Mouse (Mus musculus) hindbrain, embryonic 13.5 days (tissue): ENCODE measurements around the gene Gm45062. TPM values are rescaled to one million over a fixed set of nuclear protein-coding genes. Genes with fewer than 3 reads are reported as not detected.
A peak's percentile ranks its signal among the peaks of the same experiment; 100 is the strongest.

Experiments
- ATAC-seq: fragments of 200-750 bp; cut with Nextera tagmentation; 2 replicates; pipeline ENCODE4 v1.8.0; 2017; ENCODE audit warnings: moderate TSS enrichment; ENCODE audit not compliant: low FRiP score
- H3K27ac ChIP-seq: fragments of 300-500 bp; sonication (generic); 2 replicates; pipeline ENCODE4 v1.5.1; 2015; ENCODE audit warnings: inconsistent platforms, mild to moderate bottlenecking, moderate library complexity
- H3K27me3 ChIP-seq: fragments of 300-500 bp; sonication (generic); 2 replicates; pipeline ENCODE4 v1.6.1; 2015; ENCODE audit warnings: mild to moderate bottlenecking, inconsistent platforms
- H3K36me3 ChIP-seq: fragments of 300-500 bp; sonication (generic); 2 replicates; pipeline ENCODE4 v1.6.1; 2015; ENCODE audit warnings: mild to moderate bottlenecking, inconsistent platforms
- H3K4me1 ChIP-seq: fragments of 300-500 bp; sonication (generic); replicated peaks from 2 replicates; pipeline ENCODE4 v1.6.1; 2015; ENCODE audit warnings: inconsistent platforms
- H3K4me2 ChIP-seq: fragments of 300-500 bp; sonication (generic); 2 replicates; pipeline ENCODE4 v1.6.1; 2015; ENCODE audit warnings: inconsistent platforms, mild to moderate bottlenecking, moderate library complexity
- H3K4me3 ChIP-seq: fragments of 300-500 bp; sonication (generic); 2 replicates; pipeline ENCODE4 v1.5.1; 2015; ENCODE audit warnings: mild to moderate bottlenecking, inconsistent platforms
- H3K9ac ChIP-seq: fragments of 300-500 bp; sonication (generic); 2 replicates; pipeline ENCODE4 v1.6.1; 2015; ENCODE audit warnings: mild to moderate bottlenecking, inconsistent platforms
- H3K9me3 ChIP-seq: fragments of 300-500 bp; sonication (generic); 2 replicates; pipeline ENCODE4 v1.6.1; 2016; ENCODE audit warnings: inconsistent platforms
- WGBS: fragments of 180-500 bp; shearing (Covaris S2); methylation state at CpG from one replicate; pipeline ENCODE4 v1.1.7; 2015; 5-methylcytosine and 5-hydroxymethylcytosine counted together
- polyA plus RNA-seq: library from polyadenylated mRNA; unstranded; fragments of >200 nt; fragmentation: Nextera tagmentation; extraction: Ambion mirVana; gene quantifications from 2 replicates; pipeline ENCODE4 v1.2.1, GENCODE M21; 2015

The Gm45062 gene
- polyA plus RNA-seq, result 13.1 and 15.0 TPM in 2 replicates

- peak within 1 kb of the TSS; percentile 85 for H3K4me2 ChIP-seq
- H3K36me3 ChIP-seq, result peaks cover 9% of the 10 kb centered on the region; the same call in 1 of the 2 replicates
- no peaks in the 10 kb centered on the region for H3K27me3 ChIP-seq
- ATAC-seq, result peak; percentile 100
- peak within 1 kb of the TSS; percentile 89 for H3K27ac ChIP-seq
- H3K9me3 ChIP-seq, result no peaks in the 10 kb centered on the region
- peaks cover 22% of the 10 kb centered on the region for H3K4me1 ChIP-seq
- peak within 1 kb of the TSS; percentile 76 for H3K4me3 ChIP-seq
- peak within 1 kb of the TSS; percentile 87 for H3K9ac ChIP-seq
- under 1% methylated on average over 64 of the region's 64 CpGs for WGBS
Measured at GRCm38 (mm10) chr6:8259004-8259666, at the start of gene Gm45062, which contains the start of the genes Rpa3 and Umad1. Gene Gm45062 (plus strand): TSS chr6:8259450. Gene Rpa3 (minus strand): TSS chr6:8259173. Gene Umad1 (plus strand): TSS chr6:8259288.

GRCm38 (mm10) chr6:8209866-8210186, 49.4 kb upstream of the Gm45062 start:
- peak overlapping the region; percentile 73 for H3K4me3 ChIP-seq
- peaks cover 2% of the 10 kb centered on the region for H3K36me3 ChIP-seq
- 11% methylated on average over 10 of the region's 10 CpGs for WGBS
- H3K9me3 ChIP-seq, result no peaks in the 10 kb centered on the region
- peak overlapping the region; percentile 86 for H3K9ac ChIP-seq
- peak overlapping the region; percentile 93 for H3K27ac ChIP-seq
- no peaks in the 10 kb centered on the region for H3K27me3 ChIP-seq
- H3K4me2 ChIP-seq, result peak overlapping the region; percentile 58
- peak; percentile 6; the same call in 1 of the 2 replicates for ATAC-seq
- peaks cover 13% of the 10 kb centered on the region for H3K4me1 ChIP-seq

DNA sequence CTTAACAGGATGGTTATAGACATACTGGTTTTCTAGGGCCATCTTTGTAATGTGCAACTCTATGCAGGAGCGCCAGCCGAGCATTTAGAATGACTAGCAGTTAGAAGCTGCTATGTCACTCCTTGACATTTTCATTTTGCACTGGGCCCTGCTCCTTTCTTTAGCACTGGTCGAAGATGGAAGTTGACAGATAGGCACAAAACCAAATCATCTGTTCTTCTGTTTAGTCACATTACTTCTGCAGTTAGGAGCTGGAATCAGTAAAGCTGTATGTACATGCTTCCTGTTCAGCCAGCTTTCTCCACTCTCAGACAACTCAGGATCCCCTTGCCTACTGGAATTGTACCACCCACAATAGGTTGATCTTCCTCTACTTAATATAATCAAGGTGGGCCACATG, 48.6 kb upstream of the Gm45062 start:
- peaks cover 13% of the 10 kb centered on the region for H3K4me1 ChIP-seq
- ATAC-seq, result no peak
- H3K4me3 ChIP-seq, result peak overlapping the region; percentile 73; the same call in 1 of the 2 replicates

DNA sequence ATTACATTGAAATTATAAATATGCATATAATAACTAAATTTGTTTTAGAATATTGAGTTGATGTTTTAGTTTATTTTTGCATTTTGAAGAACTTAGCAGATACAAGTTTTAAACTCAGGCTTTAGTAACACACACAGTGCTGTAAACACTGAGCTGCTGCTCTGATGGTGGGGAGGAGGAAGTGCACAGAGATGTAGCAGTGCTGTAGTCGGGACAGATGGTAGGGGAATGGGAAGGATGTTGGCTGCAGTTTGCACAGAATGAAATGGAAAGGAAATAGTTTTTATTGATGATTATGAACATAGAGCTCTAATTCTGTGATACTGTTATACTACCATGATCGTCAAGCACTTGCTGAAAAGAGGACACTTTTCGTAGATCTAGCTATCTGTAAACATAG, 32.2 kb upstream of the Gm45062 start:
- ATAC-seq, result no peak
- WGBS, result 86% methylated on average over 3 of the region's 3 CpGs

More for the DNA sequence above, 48.6 kb upstream of the Gm45062 start:
- WGBS, result 87% methylated on average over 3 of the region's 3 CpGs
- Histone ChIP-seq H3K27me3 (no peaks in the 10 kb centered on the region), H3K9me3 (no peaks in the 10 kb centered on the region), H3K36me3 (peaks cover 11% of the 10 kb centered on the region), H3K4me2 (peak overlapping the region; percentile 58), H3K27ac (no peak overlapping the region), H3K9ac (no peak overlapping the region)

DNA sequence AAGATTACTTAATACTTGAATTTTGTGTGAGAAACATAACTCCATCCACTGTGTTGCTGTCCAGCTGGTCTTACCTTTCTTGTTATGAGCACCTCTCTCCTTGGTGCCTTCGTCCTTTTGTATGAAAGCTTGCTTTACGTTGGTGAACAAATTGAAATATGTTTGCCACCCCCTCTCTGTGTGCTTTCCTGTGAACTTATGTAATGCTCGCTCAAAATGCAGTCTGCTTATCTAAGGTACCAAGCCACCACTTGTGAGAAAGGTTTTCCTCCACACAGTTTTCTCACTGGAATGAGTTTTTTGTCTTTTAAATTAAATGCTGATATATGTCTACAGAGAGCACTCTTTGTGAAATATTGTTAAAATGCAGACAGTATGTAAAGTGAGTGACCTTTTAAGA, 30.7 kb upstream of the Gm45062 start:
- Histone ChIP-seq H3K27ac (no peak overlapping the region), H3K27me3 (no peaks in the 10 kb centered on the region), H3K9me3 (no peaks in the 10 kb centered on the region), H3K36me3 (peaks cover 52% of the 10 kb centered on the region), H3K4me1 (no peaks in the 10 kb centered on the region), H3K4me2 (no peak overlapping the region), H3K9ac (no peak overlapping the region), H3K4me3 (no peak overlapping the region)
- ATAC-seq, result no peak
- WGBS, result 91% methylated on average over 3 of the region's 3 CpGs

More for the DNA sequence above, 32.2 kb upstream of the Gm45062 start:
- Histone ChIP-seq H3K9me3 (no peaks in the 10 kb centered on the region), H3K27ac (no peak overlapping the region), H3K4me3 (no peak overlapping the region), H3K4me2 (no peak overlapping the region), H3K9ac (no peak overlapping the region), H3K4me1 (no peaks in the 10 kb centered on the region), H3K27me3 (no peaks in the 10 kb centered on the region), H3K36me3 (peaks cover 41% of the 10 kb centered on the region)

DNA sequence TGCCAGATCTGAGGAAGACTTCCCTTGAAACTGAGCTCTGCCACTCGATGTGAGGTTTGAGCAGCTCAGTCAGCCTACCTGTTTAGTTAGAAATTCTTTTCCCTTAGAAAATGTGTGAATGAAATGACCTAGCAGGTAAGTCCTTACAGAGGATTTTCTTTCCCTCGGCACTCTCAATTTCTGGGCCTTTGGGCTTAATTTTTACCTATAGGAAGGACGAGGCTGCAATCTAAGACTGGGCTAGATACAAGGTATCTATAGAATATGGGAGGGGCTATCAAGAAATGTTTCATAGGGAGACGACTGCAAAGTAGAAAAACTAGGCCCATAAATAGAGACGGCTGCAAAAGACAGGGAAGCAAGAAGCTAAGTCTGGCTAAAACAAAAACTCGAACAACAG, 934 bp upstream of the Gm45062 start:
- no peak for ATAC-seq
- Histone ChIP-seq H3K27ac (peak overlapping the region; percentile 84), H3K9me3 (no peaks in the 10 kb centered on the region), H3K4me2 (peak overlapping the region; percentile 58), H3K27me3 (no peaks in the 10 kb centered on the region), H3K9ac (peak overlapping the region; percentile 80), H3K4me3 (peak overlapping the region; percentile 76), H3K36me3 (peaks cover 11% of the 10 kb centered on the region; the same call in 1 of the 2 replicates), H3K4me1 (peaks cover 22% of the 10 kb centered on the region)
- 13% methylated on average over 6 of the region's 6 CpGs for WGBS

DNA sequence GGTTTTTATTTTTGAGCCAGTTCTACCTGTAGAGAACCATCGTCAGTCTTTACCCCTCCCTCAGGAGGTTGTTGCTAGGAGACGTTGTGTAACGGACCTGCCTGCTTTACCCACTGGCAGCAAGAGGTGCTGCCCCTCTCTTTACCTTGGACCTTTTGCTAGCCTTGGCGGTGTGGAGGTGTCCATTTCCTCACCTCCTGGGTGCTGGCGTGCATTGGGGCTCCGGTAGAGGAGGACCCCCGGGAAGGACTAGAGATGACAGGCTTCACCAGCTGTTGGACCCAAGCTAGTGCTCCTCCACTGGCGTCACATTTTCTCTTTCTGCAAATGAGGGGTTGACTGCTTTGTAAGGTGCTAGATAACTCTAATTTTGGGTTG, 406 bp downstream of the Gm45062 start:
- Histone ChIP-seq H3K36me3 (0 out of 2 replicates have a peak, but pooled peaks cover 5% of the 10 kb centered on the region), H3K9ac (peak overlapping the region; percentile 87), H3K27ac (peak overlapping the region; percentile 89), H3K4me3 (peak overlapping the region; percentile 76), H3K9me3 (no peaks in the 10 kb centered on the region), H3K4me2 (peak overlapping the region; percentile 85), H3K4me1 (peaks cover 22% of the 10 kb centered on the region), H3K27me3 (no peaks in the 10 kb centered on the region)
- no peak; the same call in 1 of the 2 replicates for ATAC-seq
- under 1% methylated on average over 8 of the region's 8 CpGs for WGBS

GRCm38 (mm10) chr6:8271047-8271446, 11.8 kb downstream of the Gm45062 start:
- Histone ChIP-seq H3K36me3 (peaks cover 17% of the 10 kb centered on the region), H3K27me3 (no peaks in the 10 kb centered on the region), H3K9me3 (no peaks in the 10 kb centered on the region), H3K4me3 (no peak overlapping the region), H3K4me1 (0 out of 2 replicates have a peak, but pooled peaks cover 3% of the 10 kb centered on the region), H3K9ac (no peak overlapping the region), H3K4me2 (no peak overlapping the region), H3K27ac (no peak overlapping the region)
- ATAC-seq, result no peak
- WGBS, result 88% methylated on average over 3 of the region's 3 CpGs

DNA sequence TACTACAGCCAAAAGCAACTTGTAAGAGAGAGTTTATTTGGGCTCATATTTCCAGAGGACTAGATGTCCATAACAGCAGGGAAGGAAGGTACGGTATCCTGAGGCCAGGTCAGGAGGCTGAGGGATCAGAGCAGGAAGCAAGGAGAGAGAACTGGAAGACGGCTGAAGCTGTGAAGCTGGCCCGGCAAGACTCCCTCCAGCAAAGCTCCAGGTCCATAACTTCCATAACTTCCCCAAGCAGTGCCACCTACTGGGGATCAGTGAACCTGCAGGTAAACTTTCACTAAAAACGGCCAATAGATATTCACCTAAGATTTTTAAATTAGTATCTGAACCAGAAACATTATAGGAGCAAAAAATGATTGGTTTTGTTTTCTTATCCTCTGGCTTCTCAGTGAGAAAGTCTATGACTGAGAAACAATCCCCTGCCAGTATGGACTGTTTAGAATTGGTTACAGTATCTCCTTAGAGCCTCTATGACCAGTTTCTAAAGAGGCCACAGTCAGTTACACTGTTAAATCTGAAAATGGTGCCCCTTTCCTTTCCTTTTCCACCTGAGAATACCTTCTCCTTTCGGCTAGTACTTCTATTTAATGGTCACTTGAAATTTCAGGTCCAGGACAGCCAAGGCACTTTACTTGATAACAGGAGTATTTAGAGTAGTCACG, 15.3 kb downstream of the Gm45062 start:
- no peak overlapping the region for H3K27ac ChIP-seq
- no peak overlapping the region for H3K4me3 ChIP-seq
- no peaks in the 10 kb centered on the region for H3K27me3 ChIP-seq
- no peaks in the 10 kb centered on the region for H3K9me3 ChIP-seq
- peaks cover 21% of the 10 kb centered on the region for H3K36me3 ChIP-seq
- 40% methylated on average over 6 of the region's 6 CpGs for WGBS
- no peak overlapping the region for H3K9ac ChIP-seq
- H3K4me2 ChIP-seq, result no peak overlapping the region
- ATAC-seq, result no peak; the same call in 1 of the 2 replicates
- 0 out of 2 replicates have a peak, but pooled peaks cover 3% of the 10 kb centered on the region for H3K4me1 ChIP-seq

- H3K9ac ChIP-seq, result no peak overlapping the region
- no peak overlapping the region for H3K27ac ChIP-seq
- WGBS, result 11% methylated on average over 1 of the region's 1 CpGs
- H3K4me3 ChIP-seq, result no peak overlapping the region
- 0 out of 2 replicates have a peak, but pooled peaks have one; percentile 28 for ATAC-seq
- 0 out of 2 replicates have a peak, but pooled peaks cover 3% of the 10 kb centered on the region for H3K4me1 ChIP-seq
- H3K9me3 ChIP-seq, result no peaks in the 10 kb centered on the region
- H3K4me2 ChIP-seq, result no peak overlapping the region
- H3K36me3 ChIP-seq, result peaks cover 21% of the 10 kb centered on the region
- no peaks in the 10 kb centered on the region for H3K27me3 ChIP-seq
Measured at GRCm38 (mm10) chr6:8275098-8275497, 15.8 kb downstream of the Gm45062 start.

GRCm38 (mm10) chr6:8276431-8276830, 17.2 kb downstream of the Gm45062 start:
- Histone ChIP-seq H3K27ac (no peak overlapping the region), H3K4me2 (no peak overlapping the region), H3K36me3 (peaks cover 14% of the 10 kb centered on the region; the same call in 1 of the 2 replicates), H3K4me1 (no peaks in the 10 kb centered on the region), H3K27me3 (no peaks in the 10 kb centered on the region), H3K4me3 (no peak overlapping the region), H3K9ac (no peak overlapping the region), H3K9me3 (no peaks in the 10 kb centered on the region)
- ATAC-seq, result no peak
- 88% methylated on average over 4 of the region's 4 CpGs for WGBS

GRCm38 (mm10) chr6:8278426-8279002, 19.3 kb downstream of the Gm45062 start:
- Histone ChIP-seq H3K4me2 (no peak overlapping the region), H3K9me3 (no peaks in the 10 kb centered on the region), H3K27me3 (no peaks in the 10 kb centered on the region), H3K9ac (no peak overlapping the region), H3K4me3 (no peak overlapping the region), H3K36me3 (peaks cover 3% of the 10 kb centered on the region; the same call in 1 of the 2 replicates), H3K4me1 (no peaks in the 10 kb centered on the region), H3K27ac (no peak overlapping the region)
- 74% methylated on average over 5 of the region's 5 CpGs for WGBS
- ATAC-seq, result no peak
